Mouse (Mus musculus) bone marrow macrophage, adult 2 months (primary cell): ENCODE data around the gene Ccdc58.
"Not testable (repeated sequence)": the region's sequence is repeated elsewhere in the genome, so short reads cannot be mapped to it uniquely, and the experiment has no call there.

ENCODE experiments used
- CTCF ChIP-seq: IDR thresholded peaks from 2 replicates; pipeline ENCODE4 v1.5.1; 2012; ENCODE audit warnings: low read depth, mild to moderate bottlenecking, low read length, moderate library complexity
- POLR2A ChIP-seq: IDR thresholded peaks from 2 replicates; pipeline ENCODE4 v1.6.1; 2012; ENCODE audit warnings: mild to moderate bottlenecking, low read depth, low read length, borderline replicate concordance

- not testable (repeated sequence) for TF ChIP-seq POLR2A, CTCF
Observed at GRCm38 (mm10) chr16:36097813-36098499, 26.5 kb downstream of the Ccdc58 start.
